Mouse (Mus musculus) heart, postnatal 36 days (tissue): ENCODE measurements around the gene Gcc2. TPM values are rescaled to one million over a fixed set of nuclear protein-coding genes. Genes with fewer than 3 reads are reported as not detected.

Experiments used
- total RNA-seq, 2 experiments: library from RNA; stranded (reverse); gene quantifications; 2 replicates each; pipeline ENCODE4 v1.2.3; 2021

Gcc2 gene
- total RNA-seq, 2 experiments from 2014 or later: 27.9 to 34.5 TPM

Other genes with a start within 250 kb of the Gcc2 start
- not detected for gene AW822073, start 30.6 kb upstream of the Gcc2 start, total RNA-seq
- not detected for gene Duxf3, start 22.8 kb upstream of the Gcc2 start, total RNA-seq
- gene Gm4981, start 18.8 kb upstream of the Gcc2 start, total RNA-seq: not detected
- 100 to 1,000 TPM; 159 to 186 TPM for gene Lims1, start 68.0 kb downstream of the Gcc2 start, total RNA-seq
- 10 to 100 TPM; 45.1 to 54.4 TPM for gene Ranbp2, start 191.4 kb downstream of the Gcc2 start, total RNA-seq
- gene Ccdc138, start 242.5 kb downstream of the Gcc2 start, total RNA-seq: under 1 TPM; 0.80 to 0.92 TPM